Mouse (Mus musculus): ENCODE measurements around the gene Fermt1. TPM values are rescaled to one million over a fixed set of nuclear protein-coding genes. Genes with fewer than 3 reads are reported as not detected.

Gene Fermt1
- polyA plus RNA-seq, 1 experiment from 2014 or later = 7.2 TPM

DNA sequence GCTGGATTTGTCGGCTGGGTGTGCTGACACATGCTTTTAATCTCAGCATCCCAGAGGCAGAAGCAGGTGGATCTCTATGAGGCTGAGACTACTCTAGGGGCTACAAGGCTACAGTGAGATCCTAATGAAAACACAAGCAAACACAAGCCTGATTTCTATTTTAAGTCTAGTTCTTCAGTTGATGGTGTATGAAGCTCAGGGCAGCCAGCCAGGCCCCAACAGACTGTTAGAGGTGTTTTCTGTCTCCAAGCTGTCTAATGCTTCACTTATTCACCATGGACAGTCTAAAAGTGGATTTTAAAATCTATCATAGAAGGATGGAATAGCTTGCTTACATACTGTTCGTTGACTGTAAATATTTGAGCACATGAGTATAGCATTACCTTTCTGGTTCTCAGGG lies 84.2 kb downstream of the Fermt1 start:
- Histone ChIP-seq H3K27me3 (replicated peaks; ENCODE audit: control insufficient read depth, insufficient read depth, low read length) (no peaks in the 10 kb centered on the region), H3K4me3 (ENCODE audit: low read depth, low read length) (no peak overlapping the region), H3K9ac (ENCODE audit: low read depth, low read length) (no peak overlapping the region), H3K4me1 (ENCODE audit: control insufficient read depth, insufficient read depth, low read length) (no peaks in the 10 kb centered on the region), H3K36me3 (ENCODE audit: control insufficient read depth, insufficient read depth, low read length) (peaks cover 30% of the 10 kb centered on the region), H3K27ac (replicated peaks; ENCODE audit: low read depth, low read length) (no peak overlapping the region), H3K4me2 (ENCODE audit: low read depth, low read length) (no peak overlapping the region), H3K9me3 (ENCODE audit: control insufficient read depth, low read length) (no peaks in the 10 kb centered on the region)
- DNase-seq (ENCODE audit: low spot score) = no peak
- no peak for ATAC-seq (ENCODE audit: low read depth)
- WGBS = 85% methylated on average over 2 of the region's 2 CpGs

DNA sequence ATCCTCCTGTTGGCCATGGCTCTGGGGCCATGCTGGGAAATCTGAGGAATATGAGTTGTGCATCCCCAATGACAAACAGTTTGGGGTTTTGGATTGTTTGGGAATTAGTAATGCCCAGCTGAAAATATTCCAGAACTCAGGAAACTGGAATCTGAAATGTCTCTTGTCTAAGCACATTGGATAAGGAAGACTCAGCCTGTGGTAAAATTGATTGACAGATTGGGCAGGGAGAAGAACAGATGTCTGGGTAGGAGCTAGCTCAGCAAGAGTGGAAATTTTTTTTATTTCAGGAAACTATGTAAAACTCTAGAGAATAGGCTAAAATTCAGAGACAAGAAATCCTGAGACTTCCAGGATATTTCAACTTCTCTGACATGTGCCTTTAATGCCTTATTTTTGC lies 85.3 kb downstream of the Fermt1 start:
- H3K9me3 ChIP-seq (ENCODE audit: control insufficient read depth, low read length) = no peaks in the 10 kb centered on the region
- DNase-seq (ENCODE audit: low spot score) = no peak
- no peak overlapping the region for H3K4me3 ChIP-seq (ENCODE audit: low read depth, low read length)

DNA sequence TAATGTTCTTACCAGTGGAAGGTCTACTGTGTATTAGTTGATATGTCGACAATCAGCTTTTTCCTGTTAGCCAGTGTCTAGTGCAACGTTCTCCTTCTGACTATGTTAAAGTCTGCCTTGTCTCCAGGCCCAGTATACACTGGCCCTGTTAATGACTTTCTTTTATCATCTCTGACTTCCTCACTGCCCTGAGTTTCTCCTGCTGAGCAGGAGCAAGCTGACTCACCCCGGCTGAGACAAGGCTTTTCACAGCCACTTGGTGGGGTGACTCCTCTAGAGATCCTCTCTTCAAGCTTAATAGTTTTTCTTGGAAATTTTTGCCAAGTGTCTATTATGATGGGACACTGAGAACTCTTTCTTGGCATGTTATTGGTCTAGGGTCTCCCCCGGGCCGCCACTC lies 89.4 kb downstream of the Fermt1 start:
- no peak for DNase-seq (ENCODE audit: low spot score)
- no peaks in the 10 kb centered on the region for H3K9me3 ChIP-seq (ENCODE audit: control insufficient read depth, low read length)
- H3K27me3 ChIP-seq (replicated peaks; ENCODE audit: control insufficient read depth, insufficient read depth, low read length) = no peaks in the 10 kb centered on the region
- no peaks in the 10 kb centered on the region for H3K4me1 ChIP-seq (ENCODE audit: control insufficient read depth, insufficient read depth, low read length)
- H3K27ac ChIP-seq (replicated peaks; ENCODE audit: low read depth, low read length) = no peak overlapping the region
- H3K9ac ChIP-seq (ENCODE audit: low read depth, low read length) = no peak overlapping the region
- no peak overlapping the region for H3K4me3 ChIP-seq (ENCODE audit: low read depth, low read length)
- 90% methylated on average over 5 of the region's 5 CpGs for WGBS
- no peak for ATAC-seq (ENCODE audit: low read depth)
- H3K36me3 ChIP-seq (ENCODE audit: control insufficient read depth, insufficient read depth, low read length) = peaks cover 26% of the 10 kb centered on the region
- H3K4me2 ChIP-seq (ENCODE audit: low read depth, low read length) = no peak overlapping the region

More for the DNA sequence above, 85.3 kb downstream of the Fermt1 start:
- H3K36me3 ChIP-seq (ENCODE audit: control insufficient read depth, insufficient read depth, low read length) = peaks cover 22% of the 10 kb centered on the region
- no peak overlapping the region for H3K27ac ChIP-seq (replicated peaks; ENCODE audit: low read depth, low read length)
- no peak for ATAC-seq (ENCODE audit: low read depth)
- no peaks in the 10 kb centered on the region for H3K4me1 ChIP-seq (ENCODE audit: control insufficient read depth, insufficient read depth, low read length)
- H3K27me3 ChIP-seq (replicated peaks; ENCODE audit: control insufficient read depth, insufficient read depth, low read length) = no peaks in the 10 kb centered on the region
- H3K9ac ChIP-seq (ENCODE audit: low read depth, low read length) = no peak overlapping the region
- H3K4me2 ChIP-seq (ENCODE audit: low read depth, low read length) = no peak overlapping the region

Other genes starting within 250 kb of the Fermt1 start
- 3.2 and 5.3 TPM in 2 replicates for gene Chgb, start 164.6 kb downstream of the Fermt1 start, polyA plus RNA-seq (2014; fragmentation: Nextera tagmentation; extraction: Ambion mirVana)
- 24.2 and 28.4 TPM in 2 replicates for gene Trmt6, start 129.9 kb downstream of the Fermt1 start, polyA plus RNA-seq (2014; fragmentation: Nextera tagmentation; extraction: Ambion mirVana)
- gene Mcm8, start 129.8 kb downstream of the Fermt1 start, polyA plus RNA-seq (2014; fragmentation: Nextera tagmentation; extraction: Ambion mirVana) = 10.5 and 11.5 TPM in 2 replicates
- 20.5 and 26.7 TPM in 2 replicates for gene Crls1, start 99.2 kb downstream of the Fermt1 start, polyA plus RNA-seq (2014; fragmentation: Nextera tagmentation; extraction: Ambion mirVana)
- 0.06 and 0.12 TPM in 2 replicates for gene Lrrn4, start 65.0 kb downstream of the Fermt1 start, polyA plus RNA-seq (2014; fragmentation: Nextera tagmentation; extraction: Ambion mirVana)

Data from embryonic facial prominence, embryonic 14.5 days (tissue).